Mouse (Mus musculus): ENCODE results near the gene Psmc5. TPM values are rescaled to one million over a fixed set of nuclear protein-coding genes. Genes with fewer than 3 reads are reported as not detected.
A peak's percentile ranks its signal among the peaks of the same experiment; 100 is the strongest.

The Psmc5 gene
- total and polyA plus RNA-seq, 2 experiments from 2014 or later = 58.9 to 305 TPM

GRCm38 (mm10) chr11:106268326-106269059 lies 12.5 kb downstream of the Psmc5 start:
- Histone ChIP-seq H3K36me3 (ENCODE audit: insufficient read depth, low read length) (peaks cover 31% of the 10 kb centered on the region), H3K9ac (replicated peaks; ENCODE audit: low read length) (0 out of 2 replicates have a peak overlapping the region, but pooled peaks have one; percentile 17), H3K27ac (peak overlapping the region; percentile 76), H3K27me3 (ENCODE audit: insufficient read depth, low read length) (no peaks in the 10 kb centered on the region), H3K9me3 (ENCODE audit: low read length) (no peaks in the 10 kb centered on the region), H3K4me2 (ENCODE audit: low read depth, low read length) (peak overlapping the region; percentile 33), H3K4me3 (ENCODE audit: low read length) (no peak overlapping the region), H3K4me1 (ENCODE audit: insufficient read depth, low read length) (peaks cover 30% of the 10 kb centered on the region)
- no peak for TF ChIP-seq CTCF (IDR thresholded peaks at IDR 0.05; ENCODE audit: low read depth)
- 43% methylated on average over 8 of the region's 8 CpGs for WGBS
- no peak for ATAC-seq
- peak; percentile 71 for DNase-seq (ENCODE audit: low spot score)

DNA sequence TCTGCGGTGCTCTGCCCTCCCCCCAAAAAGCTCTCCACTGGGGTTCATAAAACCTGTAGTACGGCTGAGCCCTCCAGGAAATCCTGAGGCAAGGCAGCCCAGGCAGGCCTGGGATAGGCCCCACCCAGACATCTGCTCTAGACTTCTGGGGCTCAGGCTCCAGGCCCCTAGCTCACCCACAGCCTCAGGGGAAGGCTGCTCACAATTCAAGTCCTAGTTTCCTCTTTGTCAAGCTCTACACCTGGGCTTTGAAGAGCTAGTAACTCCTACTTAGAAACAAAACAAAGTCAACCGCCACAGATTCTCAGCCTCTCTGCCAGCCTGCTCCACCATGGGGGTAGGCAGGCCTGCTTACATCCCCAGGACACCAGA lies 13.1 kb downstream of the Psmc5 start:
- H3K27ac ChIP-seq = peak overlapping the region; percentile 76
- peak; percentile 37 for DNase-seq (ENCODE audit: low spot score)
- WGBS = 36% methylated on average over 3 of the region's 3 CpGs
- TF ChIP-seq CTCF (IDR thresholded peaks at IDR 0.05; ENCODE audit: low read depth) = no peak
- H3K4me3 ChIP-seq (ENCODE audit: low read length) = no peak overlapping the region
- 0 out of 2 replicates have a peak overlapping the region, but pooled peaks have one; percentile 17 for H3K9ac ChIP-seq (replicated peaks; ENCODE audit: low read length)
- peaks cover 25% of the 10 kb centered on the region for H3K36me3 ChIP-seq (ENCODE audit: insufficient read depth, low read length)
- peaks cover 30% of the 10 kb centered on the region for H3K4me1 ChIP-seq (ENCODE audit: insufficient read depth, low read length)
- H3K9me3 ChIP-seq (ENCODE audit: low read length) = no peaks in the 10 kb centered on the region
- H3K4me2 ChIP-seq (ENCODE audit: low read depth, low read length) = peak overlapping the region; percentile 33; the same call in 1 of the 2 replicates
- no peak for ATAC-seq
- no peaks in the 10 kb centered on the region for H3K27me3 ChIP-seq (ENCODE audit: insufficient read depth, low read length)

DNA sequence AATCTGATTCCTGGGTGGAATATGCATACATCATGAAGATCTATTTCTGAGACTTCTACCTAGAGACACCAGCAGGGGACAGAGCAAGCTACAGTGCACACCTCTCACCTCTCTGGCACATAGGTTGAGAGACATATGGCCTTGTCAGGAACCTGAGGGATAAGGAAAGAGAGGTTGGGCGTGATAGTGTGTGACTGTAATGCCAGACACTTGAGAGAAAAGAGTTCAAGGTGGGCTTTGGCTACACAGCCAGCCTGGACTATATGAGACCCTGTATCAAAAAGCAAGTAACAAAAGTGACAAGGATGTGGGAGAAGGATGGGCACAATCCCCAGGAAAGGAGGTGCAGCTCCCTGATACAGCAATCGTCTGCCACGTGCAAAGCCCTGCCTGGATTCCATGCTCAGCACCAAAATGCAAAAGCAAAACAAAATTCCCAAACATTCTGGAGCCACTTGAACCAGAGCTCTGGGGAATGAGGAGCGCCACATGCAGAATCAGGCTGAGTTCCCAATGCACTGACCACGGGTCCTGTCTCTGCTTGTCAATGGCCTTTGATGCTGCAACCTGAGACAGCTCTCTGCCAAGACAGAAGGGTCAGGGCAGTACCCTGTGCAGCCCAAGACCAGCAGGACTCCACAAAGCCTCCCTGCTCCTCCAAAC lies 15.3 kb downstream of the Psmc5 start:
- Histone ChIP-seq H3K27ac (peak overlapping the region; percentile 88), H3K9me3 (ENCODE audit: low read length) (no peaks in the 10 kb centered on the region), H3K4me2 (ENCODE audit: low read depth, low read length) (peak overlapping the region; percentile 84), H3K4me1 (ENCODE audit: insufficient read depth, low read length) (peaks cover 30% of the 10 kb centered on the region), H3K4me3 (ENCODE audit: low read length) (peak overlapping the region; percentile 75), H3K9ac (replicated peaks; ENCODE audit: low read length) (peak overlapping the region; percentile 93), H3K27me3 (ENCODE audit: insufficient read depth, low read length) (no peaks in the 10 kb centered on the region), H3K36me3 (ENCODE audit: insufficient read depth, low read length) (peaks cover 6% of the 10 kb centered on the region; the same call in 1 of the 2 replicates)
- peak; percentile 23 for TF ChIP-seq CTCF (IDR thresholded peaks at IDR 0.05; ENCODE audit: low read depth)
- ATAC-seq (no peak), DNase-seq (ENCODE audit: low spot score) (no peak)
- 29% methylated on average over 5 of the region's 5 CpGs for WGBS

GRCm38 (mm10) chr11:106271794-106272643 lies 16.1 kb downstream of the Psmc5 start:
- 3% methylated on average over 41 of the region's 41 CpGs for WGBS
- H3K4me3 ChIP-seq (ENCODE audit: low read length) = peak overlapping the region; percentile 75
- TF ChIP-seq CTCF (IDR thresholded peaks at IDR 0.05; ENCODE audit: low read depth) = no peak
- peak overlapping the region; percentile 84 for H3K4me2 ChIP-seq (ENCODE audit: low read depth, low read length)
- peak overlapping the region; percentile 88 for H3K27ac ChIP-seq
- H3K36me3 ChIP-seq (ENCODE audit: insufficient read depth, low read length) = no peaks in the 10 kb centered on the region
- no peaks in the 10 kb centered on the region for H3K9me3 ChIP-seq (ENCODE audit: low read length)
- DNase-seq (ENCODE audit: low spot score) (peak; percentile 22), ATAC-seq (peak; percentile 4; the same call in 1 of the 2 replicates)
- H3K27me3 ChIP-seq (ENCODE audit: insufficient read depth, low read length) = no peaks in the 10 kb centered on the region
- peak overlapping the region; percentile 93 for H3K9ac ChIP-seq (replicated peaks; ENCODE audit: low read length)
- peaks cover 30% of the 10 kb centered on the region for H3K4me1 ChIP-seq (ENCODE audit: insufficient read depth, low read length)

DNA sequence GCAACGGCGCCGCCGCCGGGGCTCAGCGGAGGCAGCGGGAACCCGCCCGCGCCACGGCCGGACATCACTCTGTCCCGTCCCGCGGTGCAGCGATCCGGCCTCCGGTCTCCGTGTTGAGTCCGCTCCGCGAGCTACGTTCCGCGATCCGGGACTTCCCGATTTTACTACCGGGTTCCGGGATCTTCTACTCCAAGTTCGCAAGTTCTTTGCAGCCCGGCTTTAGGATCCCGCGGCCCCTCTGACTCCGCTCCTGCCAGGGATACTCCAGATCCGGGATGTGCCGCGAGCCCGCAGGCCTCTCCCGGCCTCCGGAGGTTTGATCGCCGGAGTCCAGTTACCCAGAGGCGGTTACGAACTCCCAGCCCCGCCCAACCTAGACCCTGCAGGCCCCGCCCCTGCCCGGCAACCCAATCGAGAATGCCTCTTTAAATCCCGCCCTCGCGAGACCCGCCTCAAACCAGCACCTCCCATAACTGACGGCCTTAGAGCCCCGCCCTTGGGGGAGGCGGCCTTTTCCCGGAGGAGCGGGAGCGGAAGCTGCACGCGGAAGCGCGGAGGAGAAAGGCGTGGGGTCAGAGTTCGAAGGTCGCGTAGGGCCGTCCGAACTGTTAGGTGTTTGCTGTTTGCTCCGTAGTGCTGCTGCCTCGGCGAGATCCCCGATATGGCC lies 16.8 kb downstream of the Psmc5 start, which contains the start of gene Smarcd2:
Smarcd2 (minus strand) TSS at position 329 of the 667 bp plus-strand sequence.
- Histone ChIP-seq H3K36me3 (ENCODE audit: insufficient read depth, low read length) (no peaks in the 10 kb centered on the region), H3K27ac (peak within 1 kb of the TSS; percentile 88), H3K9me3 (ENCODE audit: low read length) (no peaks in the 10 kb centered on the region), H3K9ac (replicated peaks; ENCODE audit: low read length) (peak within 1 kb of the TSS; percentile 93), H3K4me3 (ENCODE audit: low read length) (peak within 1 kb of the TSS; percentile 75), H3K4me1 (ENCODE audit: insufficient read depth, low read length) (peaks cover 24% of the 10 kb centered on the region), H3K27me3 (ENCODE audit: insufficient read depth, low read length) (no peaks in the 10 kb centered on the region), H3K4me2 (ENCODE audit: low read depth, low read length) (peak within 1 kb of the TSS; percentile 84)
- WGBS = under 1% methylated on average over 72 of the region's 72 CpGs
- no peak for TF ChIP-seq CTCF (IDR thresholded peaks at IDR 0.05; ENCODE audit: low read depth)
- ATAC-seq (peak; percentile 96), DNase-seq (ENCODE audit: low spot score) (peak; percentile 99)

DNA sequence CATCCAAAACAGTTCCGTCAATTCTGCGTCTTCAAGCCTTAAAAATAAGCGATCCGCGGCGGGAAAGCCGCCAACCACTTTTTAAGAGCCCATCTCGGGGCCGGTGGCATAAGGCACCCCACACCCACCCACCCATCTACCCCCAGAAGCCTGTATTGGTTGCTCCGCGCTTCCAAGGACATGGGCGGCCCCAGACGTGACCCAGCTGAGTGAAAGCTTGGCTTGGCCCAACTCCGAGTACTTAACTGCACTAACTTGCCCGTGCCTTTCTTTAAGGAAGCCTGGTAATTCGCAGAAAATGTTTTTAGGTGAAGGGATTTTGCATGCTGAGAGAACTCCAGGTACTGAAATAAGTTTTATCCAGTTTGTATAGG lies 17.3 kb downstream of the Psmc5 start:
- Histone ChIP-seq H3K9ac (replicated peaks; ENCODE audit: low read length) (peak overlapping the region; percentile 28; the same call in 1 of the 2 replicates), H3K36me3 (ENCODE audit: insufficient read depth, low read length) (no peaks in the 10 kb centered on the region)
- 16% methylated on average over 16 of the region's 16 CpGs for WGBS

More for the DNA sequence above, 17.3 kb downstream of the Psmc5 start:
- peak overlapping the region; percentile 75 for H3K4me3 ChIP-seq (ENCODE audit: low read length)
- peak overlapping the region; percentile 84 for H3K4me2 ChIP-seq (ENCODE audit: low read depth, low read length)
- no peaks in the 10 kb centered on the region for H3K9me3 ChIP-seq (ENCODE audit: low read length)
- TF ChIP-seq CTCF (IDR thresholded peaks at IDR 0.05; ENCODE audit: low read depth) = no peak
- H3K4me1 ChIP-seq (ENCODE audit: insufficient read depth, low read length) = peaks cover 19% of the 10 kb centered on the region
- H3K27ac ChIP-seq = peak overlapping the region; percentile 79
- peak; percentile 14; the same call in 1 of the 2 replicates for ATAC-seq
- DNase-seq (ENCODE audit: low spot score) = no peak
- no peaks in the 10 kb centered on the region for H3K27me3 ChIP-seq (ENCODE audit: insufficient read depth, low read length)

All from hindbrain, postnatal 0 days (tissue).